23 mouse cellular contexts compared by ENCODE assay signal in genomic region chr13:96687261-96687660, GRCm38 (mm10). TPM values are rescaled to one million over a fixed set of nuclear protein-coding genes. Genes with fewer than 3 reads are reported as not detected.
DNase-seq lines count a peak whose midpoint lies in the region; TF ChIP-seq lines count a peak whose summit lies in the region.
"Had no signal": no experiment of that assay in that cellular context is flagged by ENCODE, and none has a peak within 500 bp of the region (broad histone marks: within the 10 kb centered on the region; RNA-seq: fewer than 3 reads in every experiment).

No protein-coding gene starts in this region.

- peak overlapping the region; percentile 86 for H3K27ac ChIP-seq in embryonic fibroblast, embryonic 13.5 days (ENCODE audit: insufficient read depth, low read length)
- H3K27ac ChIP-seq: embryonic facial prominence, embryonic 12.5 days; heart, embryonic 13.5 days; hindbrain, embryonic 14.5 days; layer of hippocampus, adult 2 months; limb, embryonic 10.5 days; limb, embryonic 15.5 days; liver, embryonic 13.5 days; macrophage had no signal

- peak; percentile 4 for DNase-seq in kidney, postnatal 14 days
- no peak for DNase-seq in kidney, postnatal 10 days
- peak; percentile 58 for DNase-seq in right cerebral cortex, adult 18-20 months
- DNase-seq in right cerebral cortex, postnatal 14 days: no peak
- no peak for DNase-seq in testis, postnatal 10 days (ENCODE audit: low spot score)
- DNase-seq: adrenal gland, postnatal 14 days; cerebellum, adult 11-12 months; cerebellum, adult 9-11 months; embryo, embryonic 11 days; gastrocnemius, postnatal 10 days; heart, postnatal 10 days; kidney, postnatal 36 days; liver, embryonic 13.5 days; lung, adult 18-20 months; midbrain, embryonic 14.5 days had no signal

- no peak for TF ChIP-seq POLR2A in embryonic fibroblast, embryonic 13.5 days (IDR thresholded peaks at IDR 0.05; ENCODE audit: low read depth, low read length)

- TF ChIP-seq CTCF in embryonic fibroblast, embryonic 13.5 days (IDR thresholded peaks at IDR 0.05; ENCODE audit: borderline replicate concordance, insufficient read depth, low read length): no peak

- no peak overlapping the region for H3K4me3 ChIP-seq in embryonic fibroblast, embryonic 13.5 days (ENCODE audit: insufficient read depth, low read length)
- H3K4me3 ChIP-seq: embryonic facial prominence, embryonic 12.5 days; heart, embryonic 13.5 days; layer of hippocampus, adult 2 months; limb, embryonic 10.5 days; limb, embryonic 15.5 days; liver, embryonic 13.5 days had no signal

- no peaks in the 10 kb centered on the region; the same call in 1 of the 2 replicates for H3K4me1 ChIP-seq in embryonic fibroblast, embryonic 13.5 days (ENCODE audit: control insufficient read depth, insufficient read depth, low read length)
- H3K4me1 ChIP-seq: embryonic facial prominence, embryonic 12.5 days; limb, embryonic 10.5 days; limb, embryonic 15.5 days; liver, embryonic 13.5 days had no signal

RNA-seq across cellular contexts. Expression of gene Hmgcr, which starts 16.5 kb away (rescaled TPM):
- 110 and 127 TPM in 2 replicates for polyA plus RNA-seq in embryonic fibroblast, embryonic 13.5 days (2011; ENCODE audit: insufficient read length, low read depth, missing spikeins)

Comparison
In these comparisons a context has a peak if more than half of its experiments do, and no peak if none do; other contexts are left out.
1. DNase-seq: peak in kidney, postnatal 14 days (single experiment) and right cerebral cortex, adult 18-20 months (single experiment); none in kidney, postnatal 10 days (single experiment), right cerebral cortex, postnatal 14 days (single experiment) and testis, postnatal 10 days (single experiment).